Mouse (Mus musculus): Measurements from ENCODE around the gene Gm20388. TPM values are rescaled to one million over a fixed set of nuclear protein-coding genes. Genes with fewer than 3 reads are reported as not detected.
A peak's percentile ranks its signal among the peaks of the same experiment; 100 is the strongest.

Gene Gm20388
- polyA plus RNA-seq, 1 experiment: not detected

- no peak overlapping the region for H3K27ac ChIP-seq (ENCODE audit: insufficient read depth, low read depth, low read length)
- WGBS: 34% methylated on average over 7 of the region's 7 CpGs
- TF ChIP-seq POLR2A (IDR thresholded peaks at IDR 0.05; ENCODE audit: insufficient read depth, low read depth, low read length): no peak
- TF ChIP-seq CTCF (IDR thresholded peaks at IDR 0.05; ENCODE audit: insufficient read depth, low read depth, low read length): no peak
- H3K4me3 ChIP-seq (ENCODE audit: insufficient read depth, low read depth, low read length): no peak overlapping the region
- peaks cover 35% of the 10 kb centered on the region for H3K4me1 ChIP-seq (ENCODE audit: control insufficient read depth, insufficient read depth, low read length)
Observed at GRCm38 (mm10) chr8:123232553-123232952, 3321.9 kb downstream of the Gm20388 start.

- WGBS: 45% methylated on average over 13 of the region's 13 CpGs
- TF ChIP-seq POLR2A (IDR thresholded peaks at IDR 0.05; ENCODE audit: insufficient read depth, low read depth, low read length): no peak
- no peak for TF ChIP-seq CTCF (IDR thresholded peaks at IDR 0.05; ENCODE audit: insufficient read depth, low read depth, low read length)
- H3K4me3 ChIP-seq (ENCODE audit: insufficient read depth, low read depth, low read length): 0 out of 2 replicates have a peak overlapping the region, but pooled peaks have one; percentile 10
- H3K4me1 ChIP-seq (ENCODE audit: control insufficient read depth, insufficient read depth, low read length): peaks cover 35% of the 10 kb centered on the region
- 0 out of 2 replicates have a peak overlapping the region, but pooled peaks have one; percentile 7 for H3K27ac ChIP-seq (ENCODE audit: insufficient read depth, low read depth, low read length)
Observed at GRCm38 (mm10) chr8:123233300-123233699, 3322.7 kb downstream of the Gm20388 start.

- WGBS: 67% methylated on average over 11 of the region's 11 CpGs
- TF ChIP-seq POLR2A (IDR thresholded peaks at IDR 0.05; ENCODE audit: insufficient read depth, low read depth, low read length): no peak
- TF ChIP-seq CTCF (IDR thresholded peaks at IDR 0.05; ENCODE audit: insufficient read depth, low read depth, low read length): no peak
- Histone ChIP-seq H3K27ac (ENCODE audit: insufficient read depth, low read depth, low read length) (no peak overlapping the region), H3K4me1 (ENCODE audit: control insufficient read depth, insufficient read depth, low read length) (peaks cover 35% of the 10 kb centered on the region), H3K4me3 (ENCODE audit: insufficient read depth, low read depth, low read length) (peak overlapping the region; percentile 10)
Observed at GRCm38 (mm10) chr8:123233760-123234159, 3323.1 kb downstream of the Gm20388 start.

- 12% methylated on average over 13 of the region's 13 CpGs for WGBS
- Histone ChIP-seq H3K4me3 (ENCODE audit: insufficient read depth, low read depth, low read length) (peak overlapping the region; percentile 61), H3K27ac (ENCODE audit: insufficient read depth, low read depth, low read length) (peak overlapping the region; percentile 85), H3K4me1 (ENCODE audit: control insufficient read depth, insufficient read depth, low read length) (peaks cover 35% of the 10 kb centered on the region)
- TF ChIP-seq POLR2A (IDR thresholded peaks at IDR 0.05; ENCODE audit: insufficient read depth, low read depth, low read length) (no peak), CTCF (IDR thresholded peaks at IDR 0.05; ENCODE audit: insufficient read depth, low read depth, low read length) (no peak)
Observed at GRCm38 (mm10) chr8:123234918-123235519, 3324.4 kb downstream of the Gm20388 start.

- H3K27ac ChIP-seq (ENCODE audit: insufficient read depth, low read depth, low read length): peak within 1 kb of the TSS; percentile 85
- WGBS: 1% methylated on average over 57 of the region's 57 CpGs
- peaks cover 35% of the 10 kb centered on the region for H3K4me1 ChIP-seq (ENCODE audit: control insufficient read depth, insufficient read depth, low read length)
- peak within 1 kb of the TSS; percentile 61 for H3K4me3 ChIP-seq (ENCODE audit: insufficient read depth, low read depth, low read length)
- TF ChIP-seq CTCF (IDR thresholded peaks at IDR 0.05; ENCODE audit: insufficient read depth, low read depth, low read length): peak; percentile 35; the same call in 1 of the 2 replicates
- TF ChIP-seq POLR2A (IDR thresholded peaks at IDR 0.05; ENCODE audit: insufficient read depth, low read depth, low read length): peak; percentile 45; the same call in 1 of the 2 replicates
Observed at GRCm38 (mm10) chr8:123235520-123236497, 3325.2 kb downstream of the Gm20388 start, which contains the start of gene Spata2l. Gene Spata2l (minus strand): TSS chr8:123236233.

- TF ChIP-seq CTCF (IDR thresholded peaks at IDR 0.05; ENCODE audit: insufficient read depth, low read depth, low read length) (no peak), POLR2A (IDR thresholded peaks at IDR 0.05; ENCODE audit: insufficient read depth, low read depth, low read length) (no peak)
- H3K27ac ChIP-seq (ENCODE audit: insufficient read depth, low read depth, low read length): no peak overlapping the region
- H3K4me3 ChIP-seq (ENCODE audit: insufficient read depth, low read depth, low read length): no peak overlapping the region
- WGBS: 78% methylated on average over 10 of the region's 10 CpGs
- peaks cover 15% of the 10 kb centered on the region for H3K4me1 ChIP-seq (ENCODE audit: control insufficient read depth, insufficient read depth, low read length)
Observed at GRCm38 (mm10) chr8:123239398-123239797, 3328.8 kb downstream of the Gm20388 start.

GRCm38 (mm10) chr8:123242107-123242923, 3331.7 kb downstream of the Gm20388 start:
- WGBS: 75% methylated on average over 7 of the region's 7 CpGs
- Histone ChIP-seq H3K4me3 (ENCODE audit: insufficient read depth, low read depth, low read length) (no peak overlapping the region), H3K4me1 (ENCODE audit: control insufficient read depth, insufficient read depth, low read length) (peaks cover 3% of the 10 kb centered on the region; the same call in 1 of the 2 replicates), H3K27ac (ENCODE audit: insufficient read depth, low read depth, low read length) (no peak overlapping the region)
- no peak for TF ChIP-seq POLR2A (IDR thresholded peaks at IDR 0.05; ENCODE audit: insufficient read depth, low read depth, low read length)
- no peak for TF ChIP-seq CTCF (IDR thresholded peaks at IDR 0.05; ENCODE audit: insufficient read depth, low read depth, low read length)

- no peak overlapping the region for H3K4me3 ChIP-seq (ENCODE audit: insufficient read depth, low read depth, low read length)
- 73% methylated on average over 11 of the region's 11 CpGs for WGBS
- peaks cover 3% of the 10 kb centered on the region; the same call in 1 of the 2 replicates for H3K4me1 ChIP-seq (ENCODE audit: control insufficient read depth, insufficient read depth, low read length)
- H3K27ac ChIP-seq (ENCODE audit: insufficient read depth, low read depth, low read length): no peak overlapping the region
- TF ChIP-seq POLR2A (IDR thresholded peaks at IDR 0.05; ENCODE audit: insufficient read depth, low read depth, low read length): no peak
- TF ChIP-seq CTCF (IDR thresholded peaks at IDR 0.05; ENCODE audit: insufficient read depth, low read depth, low read length): no peak
Observed at GRCm38 (mm10) chr8:123243053-123243452, 3332.4 kb downstream of the Gm20388 start.

Measured in olfactory bulb, adult 2 months (tissue).